Mouse (Mus musculus) common myeloid progenitor, adult 5-6 weeks (primary cell): ENCODE results near the gene 2610301B20Rik. TPM values are rescaled to one million over a fixed set of nuclear protein-coding genes. Genes with fewer than 3 reads are reported as not detected.

Source experiments
- ATAC-seq: replicated peaks from 2 replicates; pipeline ENCODE4 v1.8.0; 2016; ENCODE audit warnings: low read depth, mild to moderate bottlenecking, moderate TSS enrichment, inconsistent platforms; ENCODE audit not compliant: poor library complexity, severe bottlenecking
- total RNA-seq: library from RNA; stranded (forward); fragments of 200-1000, 187-1606 nt; gene quantifications from 2 replicates; pipeline ENCODE4 v1.2.3, GENCODE M21; 2017

Gene 2610301B20Rik
- total RNA-seq, 1 experiment from 2014 or later: 14.0 TPM

DNA sequence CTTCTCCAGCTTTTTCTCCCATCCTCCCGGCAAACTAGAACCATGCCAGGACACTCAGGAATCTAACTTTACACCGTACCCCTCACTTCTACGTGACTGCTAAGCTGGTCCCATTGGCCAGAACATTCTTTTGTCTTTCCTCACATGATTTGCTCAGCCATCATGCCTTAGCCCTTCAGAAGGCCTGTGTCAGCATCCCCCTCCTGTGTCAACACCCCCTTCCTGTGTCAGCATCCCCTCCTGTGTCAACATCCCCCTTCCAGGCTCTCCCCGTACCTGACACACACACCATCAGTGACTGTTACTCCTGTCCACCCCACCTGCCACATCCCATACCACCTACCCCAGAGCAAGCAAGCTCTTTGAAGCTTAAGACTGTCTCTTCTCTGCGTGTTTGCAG, 58.5 kb downstream of the 2610301B20Rik start:
- no peak for ATAC-seq

DNA sequence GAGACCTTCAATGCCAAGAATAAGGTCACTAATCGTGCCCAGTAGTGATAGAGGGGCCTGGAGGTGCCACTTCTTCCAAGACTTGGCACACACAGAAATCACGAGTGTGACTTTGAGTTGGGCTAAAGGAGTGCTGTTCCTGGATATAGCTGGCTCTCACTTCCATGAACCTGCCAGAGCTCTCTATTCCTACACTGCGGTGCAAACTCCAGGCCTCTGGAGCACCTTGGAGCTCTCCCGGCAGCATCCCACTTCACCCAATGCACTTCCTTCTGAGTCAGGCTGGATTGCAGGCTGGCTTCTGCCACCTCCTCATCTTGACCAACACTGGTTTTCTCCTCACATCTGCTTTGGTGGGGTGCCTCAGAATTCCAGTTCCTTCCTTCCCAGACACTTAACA, 62.5 kb downstream of the 2610301B20Rik start:
- no peak for ATAC-seq
